ENCODE assay signal across 25 mouse cellular contexts in the genomic region with DNA sequence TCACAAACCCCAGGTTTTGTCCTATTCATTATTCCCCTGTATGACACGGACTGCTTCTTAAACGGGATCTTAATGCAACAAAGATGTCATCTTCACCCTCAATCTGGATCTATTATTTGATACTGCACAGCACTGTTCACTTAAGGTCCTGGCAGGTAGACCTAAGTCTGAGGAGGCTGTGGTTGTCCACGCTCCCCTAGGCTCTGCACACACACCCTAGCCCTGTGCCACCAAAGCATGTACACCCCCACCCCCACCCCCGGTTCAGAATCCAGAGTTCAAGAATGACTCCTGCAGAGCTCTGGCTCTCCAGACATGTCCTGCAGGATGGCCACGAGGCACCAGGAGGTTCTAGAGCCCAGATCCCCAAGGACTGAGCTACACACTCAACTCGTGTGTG.
DNase-seq lines count a peak whose midpoint lies in the region; ATAC-seq and TF ChIP-seq lines count a peak whose summit lies in the region.
"Had no signal": no experiment of that assay in that cellular context is flagged by ENCODE, and none has a peak within 500 bp of the region (broad histone marks: within the 10 kb centered on the region; RNA-seq: fewer than 3 reads in every experiment).

No protein-coding gene starts in this region.

- H3K4me1 ChIP-seq in hindbrain, embryonic 12.5 days, result 0 out of 2 replicates have a peak, but pooled peaks cover under 1% of the 10 kb centered on the region
- H3K4me1 ChIP-seq in hindbrain, embryonic 14.5 days (replicated peaks; ENCODE audit: control insufficient read depth, insufficient read depth, low read length), result no peaks in the 10 kb centered on the region
- no peaks in the 10 kb centered on the region for H3K4me1 ChIP-seq in hindbrain, postnatal 0 days (ENCODE audit: insufficient read depth, low read length)
- no peaks in the 10 kb centered on the region for H3K4me1 ChIP-seq in hindbrain, embryonic 10.5 days (replicated peaks)
- no peaks in the 10 kb centered on the region for H3K4me1 ChIP-seq in liver, embryonic 16.5 days (ENCODE audit: control insufficient read depth, low read depth, low read length)
- H3K4me1 ChIP-seq in liver, embryonic 11.5 days (replicated peaks; ENCODE audit: control insufficient read depth, insufficient read depth, low read length), result no peaks in the 10 kb centered on the region
- H3K4me1 ChIP-seq: embryonic facial prominence, embryonic 10.5 days had no signal

- no peaks in the 10 kb centered on the region for H3K9me3 ChIP-seq in hindbrain, embryonic 12.5 days (replicated peaks)
- no peaks in the 10 kb centered on the region for H3K9me3 ChIP-seq in hindbrain, embryonic 14.5 days (ENCODE audit: control insufficient read depth, low read length)
- no peaks in the 10 kb centered on the region for H3K9me3 ChIP-seq in hindbrain, postnatal 0 days (ENCODE audit: low read length)
- no peaks in the 10 kb centered on the region for H3K9me3 ChIP-seq in hindbrain, embryonic 10.5 days
- no peaks in the 10 kb centered on the region for H3K9me3 ChIP-seq in liver, embryonic 16.5 days (replicated peaks; ENCODE audit: control insufficient read depth, low read length)
- H3K9me3 ChIP-seq in liver, embryonic 11.5 days (ENCODE audit: control insufficient read depth, low read length), result no peaks in the 10 kb centered on the region
- H3K9me3 ChIP-seq: embryonic facial prominence, embryonic 10.5 days; embryonic facial prominence, embryonic 12.5 days; forebrain, embryonic 13.5 days; G1E had no signal

- TF ChIP-seq CTCF in gastrocnemius, adult 2 months (IDR thresholded peaks at IDR 0.05), result no peak
- no peak for TF ChIP-seq CTCF in hindbrain, postnatal 0 days (IDR thresholded peaks at IDR 0.05; ENCODE audit: low read depth)

- 84% methylated on average over 6 of the region's 6 CpGs for WGBS in hindbrain, embryonic 12.5 days
- 82% methylated on average over 6 of the region's 6 CpGs for WGBS in hindbrain, embryonic 14.5 days
- WGBS in hindbrain, postnatal 0 days, result 83% methylated on average over 6 of the region's 6 CpGs
- 90% methylated on average over 6 of the region's 6 CpGs for WGBS in hindbrain, embryonic 10.5 days
- 75% methylated on average over 6 of the region's 6 CpGs for WGBS in liver, embryonic 16.5 days (ENCODE audit: insufficient replicate concordance)
- 87% methylated on average over 6 of the region's 6 CpGs for WGBS in liver, embryonic 11.5 days

- no peak overlapping the region for H3K9ac ChIP-seq in hindbrain, embryonic 12.5 days
- no peak overlapping the region for H3K9ac ChIP-seq in hindbrain, embryonic 14.5 days
- H3K9ac ChIP-seq in hindbrain, postnatal 0 days (replicated peaks; ENCODE audit: low read length), result no peak overlapping the region
- H3K9ac ChIP-seq in liver, embryonic 16.5 days (ENCODE audit: low read depth, low read length), result no peak overlapping the region
- H3K9ac ChIP-seq in liver, embryonic 11.5 days (ENCODE audit: low read depth, low read length), result no peak overlapping the region
- H3K9ac ChIP-seq: embryonic facial prominence, embryonic 12.5 days; forebrain, embryonic 13.5 days had no signal

- intact Hi-C loops in gastrocnemius, adult 2 months (cut with DNase I), result no loop called here
- intact Hi-C loops in gastrocnemius, postnatal 36 days (cut with DNase I), result no loop called here

- no peaks in the 10 kb centered on the region for H3K27me3 ChIP-seq in hindbrain, embryonic 12.5 days
- H3K27me3 ChIP-seq in hindbrain, embryonic 14.5 days (ENCODE audit: control insufficient read depth, insufficient read depth, low read length), result no peaks in the 10 kb centered on the region
- H3K27me3 ChIP-seq in hindbrain, postnatal 0 days (ENCODE audit: insufficient read depth, low read length), result no peaks in the 10 kb centered on the region
- H3K27me3 ChIP-seq in hindbrain, embryonic 10.5 days (ENCODE audit: insufficient read depth, poor library complexity, severe bottlenecking), result no peaks in the 10 kb centered on the region
- no peaks in the 10 kb centered on the region for H3K27me3 ChIP-seq in liver, embryonic 16.5 days (ENCODE audit: control insufficient read depth, insufficient read depth, low read depth, low read length)
- no peaks in the 10 kb centered on the region for H3K27me3 ChIP-seq in liver, embryonic 11.5 days (replicated peaks; ENCODE audit: control insufficient read depth, insufficient read depth, low read length)
- H3K27me3 ChIP-seq: CH12.LX; embryonic facial prominence, embryonic 12.5 days; forebrain, embryonic 13.5 days; Patski had no signal

- ATAC-seq in hindbrain, embryonic 12.5 days (ENCODE audit: low FRiP score), result 0 out of 2 replicates have a peak, but pooled peaks have one; percentile 40
- ATAC-seq in hindbrain, embryonic 14.5 days (ENCODE audit: low FRiP score), result no peak
- peak; percentile 53; the same call in 1 of the 2 replicates for ATAC-seq in hindbrain, postnatal 0 days
- ATAC-seq in liver, embryonic 16.5 days (ENCODE audit: low read depth), result 0 out of 2 replicates have a peak, but pooled peaks have one; percentile 16
- ATAC-seq in liver, embryonic 11.5 days (replicated peaks; ENCODE audit: low FRiP score), result no peak
- ATAC-seq: activated CD4-positive, CD25-positive, alpha-beta regulatory T cell, adult 4 months; CD4-positive, CD25-positive, alpha-beta regulatory T cell, adult 4 months; forebrain, embryonic 13.5 days; Patski had no signal

- DNase-seq in gastrocnemius, adult 2 months, result peak; percentile 6
- DNase-seq in gastrocnemius, postnatal 36 days, result no peak
- no peak for DNase-seq in hindbrain, embryonic 14.5 days (ENCODE audit: low spot score)
- DNase-seq in hindbrain, postnatal 0 days (ENCODE audit: low spot score), result no peak
- no peak for DNase-seq in hindbrain, embryonic 10.5 days (ENCODE audit: low spot score)
- DNase-seq in liver, embryonic 11.5 days (ENCODE audit: low spot score), result no peak
- DNase-seq: adrenal gland, adult 8-10 months; adrenal gland, postnatal 14 days; adrenal gland, postnatal 36 days; B cell, adult 2 months; cerebellum, adult 11-12 months; cerebellum, adult 2 months; cerebellum, adult 9-10 months; cerebellum, postnatal 10 days; cerebellum, postnatal 25 days had no signal

- H3K27ac ChIP-seq in gastrocnemius, adult 2 months, result no peak overlapping the region
- no peak overlapping the region for H3K27ac ChIP-seq in hindbrain, embryonic 12.5 days
- H3K27ac ChIP-seq in hindbrain, embryonic 14.5 days, result no peak overlapping the region
- H3K27ac ChIP-seq in hindbrain, postnatal 0 days, result no peak overlapping the region
- no peak overlapping the region for H3K27ac ChIP-seq in hindbrain, embryonic 10.5 days
- H3K27ac ChIP-seq in liver, embryonic 16.5 days (ENCODE audit: low read length), result no peak overlapping the region
- H3K27ac ChIP-seq in liver, embryonic 11.5 days (ENCODE audit: low read depth, low read length), result no peak overlapping the region
- H3K27ac ChIP-seq: embryonic facial prominence, embryonic 10.5 days; embryonic facial prominence, embryonic 12.5 days; forebrain, embryonic 13.5 days had no signal

- peaks cover 29% of the 10 kb centered on the region for H3K36me3 ChIP-seq in hindbrain, embryonic 12.5 days
- peaks cover 33% of the 10 kb centered on the region for H3K36me3 ChIP-seq in hindbrain, embryonic 14.5 days (replicated peaks; ENCODE audit: control insufficient read depth, insufficient read depth)
- peaks cover 5% of the 10 kb centered on the region for H3K36me3 ChIP-seq in hindbrain, postnatal 0 days (ENCODE audit: insufficient read depth, low read length)
- H3K36me3 ChIP-seq in hindbrain, embryonic 10.5 days, result peaks cover 65% of the 10 kb centered on the region
- H3K36me3 ChIP-seq in liver, embryonic 16.5 days (ENCODE audit: control insufficient read depth, insufficient read depth), result peaks cover 10% of the 10 kb centered on the region; the same call in 1 of the 2 replicates
- no peaks in the 10 kb centered on the region for H3K36me3 ChIP-seq in liver, embryonic 11.5 days (ENCODE audit: control insufficient read depth, insufficient read depth, low read length)

- H3K4me3 ChIP-seq in gastrocnemius, adult 2 months, result no peak overlapping the region
- H3K4me3 ChIP-seq in hindbrain, embryonic 12.5 days, result no peak overlapping the region
- H3K4me3 ChIP-seq in hindbrain, embryonic 14.5 days (replicated peaks; ENCODE audit: low read length), result no peak overlapping the region
- H3K4me3 ChIP-seq in hindbrain, postnatal 0 days (ENCODE audit: low read length), result no peak overlapping the region
- no peak overlapping the region for H3K4me3 ChIP-seq in hindbrain, embryonic 10.5 days
- no peak overlapping the region for H3K4me3 ChIP-seq in liver, embryonic 16.5 days (ENCODE audit: low read depth, low read length)
- H3K4me3 ChIP-seq in liver, embryonic 11.5 days (ENCODE audit: low read depth, low read length), result no peak overlapping the region
- H3K4me3 ChIP-seq: embryonic facial prominence, embryonic 10.5 days; embryonic facial prominence, embryonic 12.5 days; forebrain, embryonic 13.5 days had no signal

- H3K4me2 ChIP-seq in hindbrain, embryonic 12.5 days (replicated peaks), result no peak overlapping the region
- no peak overlapping the region for H3K4me2 ChIP-seq in hindbrain, embryonic 14.5 days (replicated peaks)
- H3K4me2 ChIP-seq in hindbrain, postnatal 0 days (ENCODE audit: low read depth, low read length), result no peak overlapping the region
- H3K4me2 ChIP-seq in liver, embryonic 16.5 days (ENCODE audit: low read depth, low read length), result no peak overlapping the region
- no peak overlapping the region for H3K4me2 ChIP-seq in liver, embryonic 11.5 days
- H3K4me2 ChIP-seq: embryonic facial prominence, embryonic 12.5 days; forebrain, embryonic 13.5 days had no signal

Comparison
In these comparisons a context has a peak if more than half of its experiments do, and no peak if none do; other contexts are left out.
1. ATAC-seq: peak in hindbrain, embryonic 12.5 days (single experiment), hindbrain, postnatal 0 days (single experiment) and liver, embryonic 16.5 days (single experiment); none in hindbrain, embryonic 14.5 days (single experiment) and liver, embryonic 11.5 days (single experiment).